Mouse (Mus musculus) gastrocnemius, postnatal 36 days (tissue): ENCODE data around the gene Flot1. TPM values are rescaled to one million over a fixed set of nuclear protein-coding genes. Genes with fewer than 3 reads are reported as not detected.

Source experiments
- microRNA-seq, 2 experiments: library from miRNA; unstranded; fragments of <30 nt; microRNA quantifications; one replicate each; pipeline ENCODE4 v1.2.0; 2021
- total RNA-seq, 2 experiments: library from RNA; stranded (reverse); gene quantifications; 2 replicates each; pipeline ENCODE4 v1.2.3; 2021

Flot1 gene
- total RNA-seq, 2 experiments from 2014 or later, result 44.0 to 44.1 TPM

Small RNAs within 50 kb of the gene (microRNA-seq; reads per million reads assigned to microRNA genes)
- 0 to 0.72 reads per million in 2 experiments for gene Gm28033

Other genes starting within 250 kb of the Flot1 start
- not detected for gene Sfta2, start 221.7 kb upstream of the Flot1 start, total RNA-seq
- gene Gm9573, start 196.6 kb upstream of the Flot1 start, total RNA-seq, result not detected
- not detected for gene Mucl3, start 179.5 kb upstream of the Flot1 start, total RNA-seq
- gene Vars2, start 155.6 kb upstream of the Flot1 start, total RNA-seq, result 10 to 100 TPM; 12.5 to 12.9 TPM
- 10 to 100 TPM; 15.3 to 19.0 TPM for gene Gtf2h4, start 149.5 kb upstream of the Flot1 start, total RNA-seq
- 10 to 100 TPM; 12.7 to 15.0 TPM for gene Ddr1, start 118.6 kb upstream of the Flot1 start, total RNA-seq
- gene Ier3, start 1.5 kb upstream of the Flot1 start, total RNA-seq, result 1 to 10 TPM; 5.3 to 5.4 TPM
- 10 to 100 TPM; 34.7 to 38.6 TPM for gene Tubb5, start 15.1 kb downstream of the Flot1 start, total RNA-seq
- gene Mdc1, start 18.3 kb downstream of the Flot1 start, total RNA-seq, result 1 to 10 TPM; 2.9 to 3.5 TPM
- gene Nrm, start 38.1 kb downstream of the Flot1 start, total RNA-seq, result 1 to 10 TPM; 1.6 to 2.0 TPM
- gene Ppp1r18, start 42.4 kb downstream of the Flot1 start, total RNA-seq, result 1 to 10 TPM; 5.1 to 5.2 TPM
- gene Dhx16, start 56.6 kb downstream of the Flot1 start, total RNA-seq, result 10 to 100 TPM; 10.8 to 14.2 TPM
- 10 to 100 TPM; 59.6 to 63.8 TPM for gene 2310061I04Rik, start 74.2 kb downstream of the Flot1 start, total RNA-seq
- gene Atat1, start 86.8 kb downstream of the Flot1 start, total RNA-seq, result 1 to 10 TPM; 3.0 to 3.2 TPM
- 10 to 100 TPM; 53.8 to 55.4 TPM for gene Mrps18b, start 93.2 kb downstream of the Flot1 start, total RNA-seq
- gene Ppp1r10, start 93.2 kb downstream of the Flot1 start, total RNA-seq, result 10 to 100 TPM; 17.8 to 19.2 TPM
- gene Abcf1, start 146.5 kb downstream of the Flot1 start, total RNA-seq, result 10 to 100 TPM; 64.3 to 70.2 TPM
- 10 to 100 TPM; 16.6 to 18.7 TPM for gene Gnl1, start 156.6 kb downstream of the Flot1 start, total RNA-seq
- gene Prr3, start 157.0 kb downstream of the Flot1 start, total RNA-seq, result 1 to 10 TPM; 1.7 to 3.4 TPM
- 1 to 10 TPM in 1 of 2 experiments, under 1 TPM in 1; 0.84 to 2.1 TPM for gene H2-T24, start 197.3 kb downstream of the Flot1 start, total RNA-seq
- gene H2-T23, start 209.6 kb downstream of the Flot1 start, total RNA-seq, result 1 to 10 TPM; 7.7 to 8.3 TPM
- gene H2-T22, start 219.5 kb downstream of the Flot1 start, total RNA-seq, result 1 to 10 TPM; 7.1 to 8.0 TPM
- gene Gm6034, start 219.7 kb downstream of the Flot1 start, total RNA-seq, result not detected
- gene Gm11127, start 235.1 kb downstream of the Flot1 start, total RNA-seq, result 1 to 10 TPM; 1.5 to 2.1 TPM